Mouse (Mus musculus) right cerebral cortex, adult 2 months (tissue): ENCODE data around the gene Ufsp2.

Experiments
- DNase-seq, 2 experiments: peaks; one replicate each; pipeline ENCODE4 v3.0.0; 2021 to 2022; ENCODE audit warnings: low spot score in 2 of 2

Ufsp2 gene

DNA sequence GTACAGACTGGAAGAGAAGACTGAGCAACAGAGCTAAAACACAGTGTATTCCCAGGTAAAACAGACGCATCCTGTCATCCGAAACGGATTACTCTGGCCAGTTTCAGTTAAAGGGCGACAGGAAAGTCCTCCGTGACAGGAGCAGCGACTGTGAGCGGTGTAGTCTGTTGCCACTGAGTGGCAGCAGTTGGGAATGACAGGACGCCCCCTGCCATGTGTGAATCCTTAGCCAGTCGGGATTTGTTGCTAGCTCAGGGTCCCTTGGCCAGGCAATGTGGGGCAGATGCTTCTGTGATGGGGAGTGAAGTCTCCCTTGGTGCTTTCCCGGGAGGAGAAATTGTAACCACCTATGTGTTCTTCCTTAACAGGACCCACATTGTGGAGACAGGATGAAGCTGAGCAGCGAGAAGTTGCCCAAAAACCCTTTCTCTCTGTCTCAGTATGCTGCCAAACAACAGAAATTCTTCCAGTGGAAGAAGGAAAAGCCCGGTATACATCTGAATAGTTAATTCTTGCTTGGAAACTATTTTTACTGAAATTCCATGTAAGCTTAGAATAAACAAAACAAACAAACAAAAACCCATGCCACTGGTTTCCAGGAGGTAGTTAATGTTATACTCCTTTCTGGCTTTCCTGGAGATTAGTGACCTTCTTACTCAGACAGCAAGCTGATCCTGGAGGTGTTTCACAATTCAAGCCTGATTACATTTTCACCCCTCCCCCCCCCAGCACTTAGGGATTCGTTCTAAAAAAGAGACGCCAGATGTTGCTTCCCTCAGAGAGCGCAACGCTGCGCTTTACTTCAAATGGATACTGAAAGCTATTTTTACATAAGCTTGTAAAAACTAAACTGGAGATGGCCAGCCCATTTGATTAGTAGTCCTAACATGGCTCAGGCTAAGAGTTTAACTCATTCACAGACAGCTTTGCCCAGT is 35.7 kb downstream of the Ufsp2 start:
- DNase-seq, result peak in 1 of 2 experiments; percentile 40

GRCm38 (mm10) chr8:46022203-46022602 is 46.9 kb downstream of the Ufsp2 start:
- DNase-seq, result peak; percentile 15 to 29

GRCm38 (mm10) chr8:46022758-46023157 is 47.4 kb downstream of the Ufsp2 start:
- DNase-seq, result no peak

DNA sequence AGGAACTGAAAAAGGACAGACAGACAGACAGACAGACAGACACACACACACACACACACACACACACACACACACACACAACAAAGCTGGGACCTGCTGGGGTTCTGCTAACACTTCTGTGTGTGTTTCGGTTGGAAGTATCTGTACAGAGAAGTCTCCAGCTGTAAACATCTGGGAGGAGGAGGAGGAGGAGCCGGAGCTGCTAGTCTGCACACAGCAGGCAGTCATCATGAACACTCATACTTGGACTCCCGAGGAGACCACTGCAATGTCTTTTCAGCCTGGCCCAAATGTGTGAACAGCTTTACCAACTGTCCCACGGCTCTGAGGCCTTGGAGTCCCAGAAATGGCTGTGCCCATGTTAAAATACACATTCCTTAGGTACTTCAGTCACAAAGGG is 49.1 kb downstream of the Ufsp2 start:
- DNase-seq, result no peak

GRCm38 (mm10) chr8:46036217-46036616 is 60.9 kb downstream of the Ufsp2 start:
- DNase-seq, result no peak

- no peak for DNase-seq
These were observed 64.3 kb downstream of the Ufsp2 start for GRCm38 (mm10) chr8:46039666-46040065.

GRCm38 (mm10) chr8:46040260-46040659 is 64.9 kb downstream of the Ufsp2 start:
- DNase-seq, result peak; percentile 34 to 46
